Mouse (Mus musculus): ENCODE results near the gene Cst12.

Cst12 gene

GRCm38 (mm10) chr2:148839224-148839623 is 50.1 kb downstream of the Cst12 start:
- Histone ChIP-seq H3K27me3 (ENCODE audit: insufficient read depth, low read length) (no peaks in the 10 kb centered on the region), H3K4me1 (replicated peaks; ENCODE audit: low read depth, low read length) (no peaks in the 10 kb centered on the region), H3K4me3 (replicated peaks; ENCODE audit: low read length) (no peak overlapping the region), H3K36me3 (ENCODE audit: insufficient read depth, low read length) (no peaks in the 10 kb centered on the region), H3K9me3 (ENCODE audit: low read length) (no peaks in the 10 kb centered on the region)
- TF ChIP-seq CTCF (conservative IDR thresholded peaks at IDR 0.05; ENCODE audit: low read length) (no peak), POU5F1 (IDR thresholded peaks at IDR 0.05; ENCODE audit: borderline replicate concordance, low read length) (no peak), NANOG (IDR thresholded peaks at IDR 0.05; ENCODE audit: borderline replicate concordance, low read length) (no peak)
